Mouse (Mus musculus): Measurements from ENCODE around the gene Tdrd9.

Tdrd9 gene

GRCm38 (mm10) chr12:112108696-112109445 lies 137.5 kb downstream of the Tdrd9 start:
- DNase-seq = no peak

GRCm38 (mm10) chr12:112109701-112110100 lies 138.3 kb downstream of the Tdrd9 start:
- DNase-seq = no peak

GRCm38 (mm10) chr12:112111323-112111722 lies 140.0 kb downstream of the Tdrd9 start:
- no peak for DNase-seq

- DNase-seq = no peak
These were observed 140.9 kb downstream of the Tdrd9 start for GRCm38 (mm10) chr12:112112235-112112634.

GRCm38 (mm10) chr12:112112686-112113396 lies 141.5 kb downstream of the Tdrd9 start:
- DNase-seq = no peak

GRCm38 (mm10) chr12:112113710-112114109 lies 142.4 kb downstream of the Tdrd9 start:
- peak; percentile 56 to 67 for DNase-seq

- no peak for DNase-seq
These were observed 145.6 kb downstream of the Tdrd9 start for GRCm38 (mm10) chr12:112117006-112117405.

- DNase-seq = no peak
These were observed 146.3 kb downstream of the Tdrd9 start for GRCm38 (mm10) chr12:112117649-112118048.
